Mouse (Mus musculus) myocyte (in vitro differentiated cells): ENCODE results near the gene Ly6g6f. TPM values are rescaled to one million over a fixed set of nuclear protein-coding genes. Genes with fewer than 3 reads are reported as not detected.
A peak's percentile ranks its signal among the peaks of the same experiment; 100 is the strongest.

Source experiments
- H3K27me3 ChIP-seq: one replicate; pipeline ENCODE4 v1.6.1; 2011; ENCODE audit not compliant: control insufficient read depth, insufficient read depth, insufficient read length
- H3K36me3 ChIP-seq: one replicate; pipeline ENCODE4 v1.6.1; 2011; ENCODE audit not compliant: control insufficient read depth, insufficient read depth
- H3K4me2 ChIP-seq: one replicate; pipeline ENCODE4 v1.6.1; 2011; ENCODE audit warnings: low read depth, control low read depth
- H3K4me3 ChIP-seq: one replicate; pipeline ENCODE4 v1.5.1; 2011; ENCODE audit warnings: mild to moderate bottlenecking, control low read depth, moderate library complexity
- H3K79me2 ChIP-seq: one replicate; pipeline ENCODE4 v1.6.1; 2011; ENCODE audit not compliant: control insufficient read depth, insufficient read depth
- H3ac ChIP-seq: one replicate; pipeline ENCODE4 v1.6.1; 2011; ENCODE audit not compliant: control insufficient read depth, insufficient read length
- CEBPB ChIP-seq: IDR thresholded peaks from 2 replicates; pipeline ENCODE4 v1.6.1; 2011; ENCODE audit warnings: mild to moderate bottlenecking, moderate library complexity; ENCODE audit not compliant: poor library complexity, insufficient read depth, severe bottlenecking
- E2F4 ChIP-seq: IDR thresholded peaks from one replicate; pipeline ENCODE4 v1.6.1; 2011; ENCODE audit warnings: mild to moderate bottlenecking, control low read depth, moderate library complexity; ENCODE audit not compliant: insufficient read depth
- MAX ChIP-seq: IDR thresholded peaks from one replicate; pipeline ENCODE4 v1.6.1; 2011; ENCODE audit warnings: low read depth, mild to moderate bottlenecking, control low read depth
- MYOD1 ChIP-seq, 3 experiments: IDR thresholded peaks; one replicate each; pipeline ENCODE4 v1.6.1; 2011; ENCODE audit warnings: control low read depth in 2 of 3, low read depth in 2 of 3, mild to moderate bottlenecking in 2 of 3, moderate library complexity in 1 of 3; ENCODE audit not compliant: insufficient read length in 2 of 3, control insufficient read depth in 1 of 3
- MYOG ChIP-seq, 3 experiments: IDR thresholded peaks; one replicate each; pipeline ENCODE4 v1.6.1; 2011; ENCODE audit warnings: control low read depth in 2 of 3, low read depth in 2 of 3, mild to moderate bottlenecking in 2 of 3; ENCODE audit not compliant: insufficient read length in 2 of 3, control insufficient read depth in 1 of 3, insufficient read depth in 1 of 3
- POLR2A ChIP-seq: IDR thresholded peaks from one replicate; pipeline ENCODE4 v1.6.1; 2011; ENCODE audit warnings: low read depth, mild to moderate bottlenecking, control low read depth, moderate library complexity; ENCODE audit not compliant: insufficient read length
- POLR2AphosphoS2 ChIP-seq: IDR thresholded peaks from one replicate; pipeline ENCODE4 v1.6.1; 2011; ENCODE audit warnings: low read depth, control low read depth; ENCODE audit not compliant: insufficient read length
- REST ChIP-seq: IDR thresholded peaks from one replicate; pipeline ENCODE4 v1.6.1; 2011; ENCODE audit warnings: mild to moderate bottlenecking, control low read depth, moderate library complexity; ENCODE audit not compliant: insufficient read depth, insufficient read length
- SRF ChIP-seq: IDR thresholded peaks from one replicate; pipeline ENCODE4 v1.6.1; 2011; ENCODE audit warnings: low read depth; ENCODE audit not compliant: control insufficient read depth, insufficient read length
- TCF12 ChIP-seq: IDR thresholded peaks from one replicate; pipeline ENCODE4 v1.6.1; 2011; ENCODE audit warnings: mild to moderate bottlenecking, control low read depth; ENCODE audit not compliant: poor library complexity, insufficient read depth, severe bottlenecking
- TCF3 ChIP-seq: IDR thresholded peaks from one replicate; pipeline ENCODE4 v1.6.1; 2011; ENCODE audit warnings: low read depth, control low read depth; ENCODE audit not compliant: insufficient read length
- USF1 ChIP-seq: IDR thresholded peaks from one replicate; pipeline ENCODE4 v1.6.1; 2011; ENCODE audit warnings: low read depth, mild to moderate bottlenecking, control low read depth, moderate library complexity
- polyA plus RNA-seq: library from polyadenylated mRNA; unstranded; fragments of >200 nt; fragmentation: generic; extraction: Trizol; gene quantifications from one replicate; pipeline ENCODE4 v1.2.1, GENCODE M21; 2012; ENCODE audit warnings: missing spikeins

Gene Ly6g6f
- polyA plus RNA-seq, 1 experiment = not detected

DNA sequence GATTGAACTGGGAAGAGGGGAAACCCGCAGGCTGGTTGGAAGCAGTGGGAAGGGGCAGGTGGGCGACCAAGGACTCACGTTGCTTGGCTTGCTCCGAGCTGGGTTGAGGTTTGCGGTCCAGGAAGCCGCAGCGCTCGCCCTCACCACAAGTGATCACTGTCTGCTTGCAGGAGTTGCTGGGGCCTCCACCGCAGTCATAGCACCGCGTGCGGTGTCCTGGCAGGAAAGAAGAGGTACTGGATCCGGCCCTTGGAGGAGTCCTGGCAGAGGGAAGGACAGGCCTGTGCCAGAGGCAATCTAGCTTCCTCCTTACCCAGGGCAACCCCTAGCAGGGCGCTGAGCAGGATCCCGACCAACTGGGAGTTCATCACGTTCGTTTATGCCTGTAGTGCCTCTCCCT lies 11.3 kb downstream of the Ly6g6f start:
- Histone ChIP-seq H3K4me2 (no peak overlapping the region), H3K27me3 (peaks cover 9% of the 10 kb centered on the region), H3K4me3 (no peak overlapping the region), H3ac (no peak overlapping the region), H3K36me3 (no peaks in the 10 kb centered on the region), H3K79me2 (no peaks in the 10 kb centered on the region)
- TF ChIP-seq SRF = no peak
- TF ChIP-seq TCF12 = no peak
- TF ChIP-seq MYOD1 (IDR thresholded peaks at IDR 0.05; ENCODE audit: control insufficient read depth in 1 of 3, insufficient read length in 2 of 3, low read depth in 2 of 3) = no peak
- TF ChIP-seq POLR2AphosphoS2 = no peak
- TF ChIP-seq USF1 = no peak
- TF ChIP-seq CEBPB = no peak
- TF ChIP-seq TCF3 = no peak
- TF ChIP-seq REST = no peak
- TF ChIP-seq E2F4 = no peak

DNA sequence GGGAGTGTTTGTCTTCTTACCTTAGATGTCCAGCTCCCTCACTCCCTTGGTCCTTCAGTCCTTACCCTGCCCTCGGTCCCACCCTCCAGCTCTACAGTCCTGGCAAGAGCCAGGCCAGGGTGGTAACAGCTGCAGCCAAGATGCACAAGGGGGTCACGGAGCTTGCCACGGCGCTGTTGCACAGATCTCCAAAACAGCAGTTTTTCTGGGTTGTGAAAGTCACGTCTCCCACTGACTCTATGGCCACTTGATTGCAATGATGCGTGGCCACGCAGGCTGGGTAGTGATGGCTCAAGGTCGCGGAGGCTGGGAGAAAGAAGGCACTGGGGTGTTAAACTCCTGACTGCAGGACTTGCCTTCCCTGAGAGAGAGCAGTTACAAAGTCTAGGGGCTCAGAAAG lies 14.0 kb downstream of the Ly6g6f start:
- no peaks in the 10 kb centered on the region for H3K36me3 ChIP-seq
- no peak overlapping the region for H3ac ChIP-seq
- no peak overlapping the region for H3K4me2 ChIP-seq
- H3K4me3 ChIP-seq = no peak overlapping the region
- TF ChIP-seq MYOD1 (IDR thresholded peaks at IDR 0.05; ENCODE audit: control insufficient read depth in 1 of 3, insufficient read length in 2 of 3, low read depth in 2 of 3) (peak in 1 of 3 experiments; percentile 12), MAX (no peak), MYOG (IDR thresholded peaks at IDR 0.05; ENCODE audit: control insufficient read depth in 1 of 3, insufficient read depth in 1 of 3, insufficient read length in 2 of 3, low read depth in 2 of 3) (peak in 1 of 3 experiments; percentile 5), REST (no peak)
- H3K27me3 ChIP-seq = no peaks in the 10 kb centered on the region
- no peaks in the 10 kb centered on the region for H3K79me2 ChIP-seq

DNA sequence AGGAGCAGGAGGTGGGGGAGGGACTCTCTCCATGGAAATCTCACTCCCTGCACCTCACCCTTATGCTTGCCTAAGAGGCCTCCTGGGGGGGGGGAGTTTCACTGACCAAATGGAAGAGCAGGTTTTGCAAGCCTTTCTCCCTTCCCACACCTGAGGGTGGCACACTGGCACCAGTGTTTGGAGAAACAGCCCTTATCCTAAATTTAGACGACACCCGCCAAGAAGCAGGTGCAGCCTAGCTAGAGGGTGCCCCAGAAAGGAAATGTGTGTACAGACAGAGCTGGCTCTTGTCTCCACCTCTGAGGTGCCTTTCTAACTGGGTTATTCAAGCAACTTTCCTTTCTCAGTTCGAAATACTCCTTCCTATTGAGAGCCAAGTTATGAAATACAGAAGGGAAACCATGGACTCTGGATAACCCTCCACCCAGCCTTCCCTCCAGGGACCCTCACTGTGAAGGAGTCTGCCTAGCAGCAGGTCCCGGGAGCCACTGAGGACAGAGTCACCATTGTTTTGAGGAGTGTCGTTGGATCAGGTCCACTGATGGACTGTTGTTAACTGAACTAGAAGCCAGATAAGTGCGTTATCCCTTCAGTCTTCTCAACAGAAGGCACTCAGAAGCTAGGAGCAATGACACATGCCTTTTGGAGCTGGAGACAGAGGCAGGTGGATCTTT lies 14.7 kb downstream of the Ly6g6f start:
- Histone ChIP-seq H3K36me3 (no peaks in the 10 kb centered on the region), H3ac (no peak overlapping the region), H3K4me2 (no peak overlapping the region), H3K4me3 (no peak overlapping the region), H3K27me3 (no peaks in the 10 kb centered on the region), H3K79me2 (no peaks in the 10 kb centered on the region)
- TF ChIP-seq USF1 (no peak), TCF3 (no peak), TCF12 (no peak), MAX (no peak), MYOD1 (IDR thresholded peaks at IDR 0.05; ENCODE audit: control insufficient read depth in 1 of 3, insufficient read length in 2 of 3, low read depth in 2 of 3) (no peak), POLR2AphosphoS2 (no peak), REST (no peak)

DNA sequence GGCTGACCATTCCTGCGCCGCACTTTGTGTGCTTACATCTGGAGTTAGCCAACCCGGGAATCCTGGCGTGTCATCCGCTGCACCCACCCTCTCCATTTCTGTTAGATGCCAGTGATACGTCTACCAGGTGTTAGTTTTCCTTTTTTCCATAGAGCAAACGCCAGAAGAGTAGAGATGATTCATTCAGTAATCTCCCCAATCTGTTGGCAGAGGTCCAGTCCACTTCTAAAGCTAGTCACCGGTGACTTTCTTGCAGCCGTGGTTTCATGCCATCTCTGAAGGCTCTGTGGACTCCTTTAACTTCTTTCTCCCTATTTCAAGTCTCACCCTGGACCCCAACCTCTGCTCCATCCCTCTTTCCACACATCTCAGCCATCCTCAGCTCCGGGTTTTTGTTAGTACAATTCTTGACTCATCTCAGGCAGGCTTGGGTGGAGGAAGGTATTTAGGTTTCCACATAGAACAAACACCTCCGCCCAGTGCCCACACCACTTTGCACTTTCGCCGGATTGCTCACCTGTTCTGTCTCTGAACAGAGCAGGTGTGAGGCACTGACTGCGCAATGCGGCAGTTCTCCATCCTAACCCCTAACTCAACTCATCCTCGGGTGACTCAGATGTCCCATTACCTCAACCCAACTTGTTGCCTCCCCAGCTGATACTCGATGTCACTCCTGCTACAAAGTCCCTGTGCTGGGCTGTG lies 17.0 kb downstream of the Ly6g6f start:
- Histone ChIP-seq H3K79me2 (no peaks in the 10 kb centered on the region), H3K4me2 (no peak overlapping the region), H3K4me3 (no peak overlapping the region), H3K36me3 (no peaks in the 10 kb centered on the region), H3K27me3 (no peaks in the 10 kb centered on the region), H3ac (no peak overlapping the region)
- TF ChIP-seq CEBPB (no peak), USF1 (no peak)

DNA sequence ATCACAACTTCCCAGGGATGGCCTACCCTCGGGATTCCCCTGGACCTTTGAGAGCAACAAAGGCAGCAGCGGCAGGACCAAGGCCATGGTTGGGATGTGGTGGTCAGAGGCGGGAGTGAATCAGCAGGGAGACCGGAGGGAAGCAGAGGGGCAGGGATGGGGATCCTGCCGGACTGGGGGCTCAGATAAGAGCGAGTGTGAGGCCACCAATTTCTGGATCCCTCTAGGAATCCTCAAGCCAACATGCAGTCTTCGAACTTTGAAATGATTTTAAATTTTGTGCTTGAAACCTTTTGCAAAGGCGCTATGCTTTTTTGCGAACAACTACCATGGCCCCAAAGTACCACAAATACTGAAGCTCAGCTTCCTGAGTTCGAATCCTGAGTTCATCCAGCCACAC lies 19.3 kb downstream of the Ly6g6f start, which contains the start of gene Mpig6b:
Gene Mpig6b (minus strand): TSS at position 101 of the 400 bp plus-strand sequence.
- H3K36me3 ChIP-seq = no peaks in the 10 kb centered on the region
- H3K27me3 ChIP-seq = no peaks in the 10 kb centered on the region
- no peak within 1 kb of the TSS for H3ac ChIP-seq
- H3K79me2 ChIP-seq = no peaks in the 10 kb centered on the region
- H3K4me2 ChIP-seq = no peak within 1 kb of the TSS
- TF ChIP-seq MYOG (IDR thresholded peaks at IDR 0.05; ENCODE audit: control insufficient read depth in 1 of 3, insufficient read depth in 1 of 3, insufficient read length in 2 of 3, low read depth in 2 of 3) = no peak
- TF ChIP-seq POLR2A = no peak
- no peak for TF ChIP-seq POLR2AphosphoS2
- no peak for TF ChIP-seq TCF3
- no peak for TF ChIP-seq USF1
- H3K4me3 ChIP-seq = no peak within 1 kb of the TSS
